Mouse (Mus musculus): ENCODE results near the gene Tnfrsf4. TPM values are rescaled to one million over a fixed set of nuclear protein-coding genes. Genes with fewer than 3 reads are reported as not detected.

Tnfrsf4 gene
- polyA plus RNA-seq, 1 experiment from 2014 or later = 1.5 TPM

DNA sequence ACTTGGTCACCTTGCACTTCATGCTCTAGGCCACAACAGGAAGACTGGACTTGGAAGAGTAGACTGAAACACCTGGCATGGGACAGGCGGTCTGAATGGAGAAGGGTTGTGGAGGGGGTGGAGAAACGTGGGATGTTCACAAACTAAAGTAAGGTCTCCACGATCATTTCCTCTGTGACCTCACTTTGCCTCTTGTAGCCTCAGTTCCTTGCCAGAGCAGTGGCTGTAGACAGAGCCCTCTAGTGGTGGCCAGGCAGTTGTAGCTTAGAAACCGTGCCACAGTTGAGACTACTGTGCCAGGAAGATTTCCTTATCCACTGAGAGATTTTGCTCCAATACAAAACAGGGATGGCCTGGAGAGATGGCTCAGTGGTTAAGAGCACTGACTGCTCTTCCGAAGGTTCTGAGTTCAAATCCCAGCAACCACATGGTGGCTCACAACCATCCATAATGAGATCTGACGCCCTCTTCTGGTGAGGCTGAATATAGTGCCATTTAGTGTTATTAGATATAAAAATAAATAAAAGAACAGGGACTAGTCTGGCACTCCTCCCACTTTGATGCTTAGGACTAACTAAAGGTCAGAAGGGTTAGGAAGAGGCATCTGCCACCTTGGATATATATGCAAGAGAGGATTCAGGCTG, 20.0 kb downstream of the Tnfrsf4 start:
- H3K4me2 ChIP-seq (ENCODE audit: low read depth, low read length) = no peak overlapping the region
- peaks cover 4% of the 10 kb centered on the region; the same call in 1 of the 2 replicates for H3K36me3 ChIP-seq (ENCODE audit: control insufficient read depth, insufficient read depth)
- peaks cover 21% of the 10 kb centered on the region for H3K4me1 ChIP-seq (ENCODE audit: control insufficient read depth, insufficient read depth, low read length)
- WGBS = 40% methylated on average over 6 of the region's 6 CpGs
- H3K9ac ChIP-seq (ENCODE audit: low read length) = no peak overlapping the region
- H3K9me3 ChIP-seq (replicated peaks; ENCODE audit: control insufficient read depth, low read length) = no peaks in the 10 kb centered on the region
- H3K27me3 ChIP-seq (ENCODE audit: control insufficient read depth, insufficient read depth, low read length) = peaks cover 19% of the 10 kb centered on the region
- H3K27ac ChIP-seq (ENCODE audit: low read length) = no peak overlapping the region; the same call in 1 of the 2 replicates
- ATAC-seq (replicated peaks; ENCODE audit: extremely low read depth, insufficient read depth, low FRiP score) = no peak
- H3K4me3 ChIP-seq (ENCODE audit: low read length) = no peak overlapping the region

DNA sequence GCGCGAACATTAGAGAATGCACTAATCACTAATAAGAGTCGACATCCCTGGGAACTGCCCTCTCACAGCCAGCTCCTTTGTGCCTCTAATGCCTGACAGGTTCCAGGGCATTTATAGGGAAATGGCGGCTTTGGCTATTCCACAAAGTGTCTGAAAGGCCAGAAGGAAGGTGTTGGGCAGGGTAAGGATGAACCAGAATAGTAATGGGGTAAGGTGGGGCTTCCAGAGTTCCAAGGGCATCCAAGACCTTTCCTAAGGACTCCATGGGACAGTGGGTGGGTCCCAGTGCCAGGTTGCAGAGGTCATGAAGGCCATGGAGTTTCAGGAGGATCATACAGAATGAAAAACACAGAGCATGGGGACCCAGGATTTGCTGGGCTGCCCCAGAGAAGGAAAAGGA, 20.7 kb downstream of the Tnfrsf4 start:
- H3K27me3 ChIP-seq (ENCODE audit: control insufficient read depth, insufficient read depth, low read length) = peaks cover 19% of the 10 kb centered on the region
- no peak overlapping the region for H3K4me2 ChIP-seq (ENCODE audit: low read depth, low read length)
- 69% methylated on average over 4 of the region's 4 CpGs for WGBS
- H3K4me1 ChIP-seq (ENCODE audit: control insufficient read depth, insufficient read depth, low read length) = peaks cover 21% of the 10 kb centered on the region
- H3K4me3 ChIP-seq (ENCODE audit: low read length) = no peak overlapping the region
- H3K9ac ChIP-seq (ENCODE audit: low read length) = no peak overlapping the region
- H3K36me3 ChIP-seq (ENCODE audit: control insufficient read depth, insufficient read depth) = peaks cover 3% of the 10 kb centered on the region; the same call in 1 of the 2 replicates
- no peaks in the 10 kb centered on the region for H3K9me3 ChIP-seq (replicated peaks; ENCODE audit: control insufficient read depth, low read length)
- no peak for ATAC-seq (replicated peaks; ENCODE audit: extremely low read depth, insufficient read depth, low FRiP score)
- H3K27ac ChIP-seq (ENCODE audit: low read length) = no peak overlapping the region

DNA sequence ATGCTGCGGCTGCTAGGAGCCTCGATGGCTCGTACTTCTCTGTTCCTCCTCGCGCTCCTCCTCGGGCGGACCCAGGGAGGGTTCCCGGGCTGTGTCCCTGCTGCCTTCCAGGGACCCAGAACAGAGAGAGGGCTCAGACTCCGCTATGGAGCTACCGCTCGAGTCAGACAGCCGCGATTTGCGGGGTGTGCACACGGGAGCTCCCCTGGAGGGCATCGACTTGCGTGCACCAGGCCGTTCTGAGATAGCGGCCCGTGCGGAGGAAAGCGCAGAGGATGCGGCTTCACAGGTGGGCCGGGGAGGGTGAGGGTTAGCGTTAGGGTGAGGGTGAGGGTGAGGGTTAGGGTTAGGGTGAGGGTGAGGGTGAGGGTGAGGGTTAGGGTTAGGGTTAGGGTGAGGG, 21.3 kb downstream of the Tnfrsf4 start:
- no peak for ATAC-seq (replicated peaks; ENCODE audit: extremely low read depth, insufficient read depth, low FRiP score)
- Histone ChIP-seq H3K9me3 (replicated peaks; ENCODE audit: control insufficient read depth, low read length) (no peaks in the 10 kb centered on the region), H3K4me3 (ENCODE audit: low read length) (peak overlapping the region; percentile 39), H3K36me3 (ENCODE audit: control insufficient read depth, insufficient read depth) (no peaks in the 10 kb centered on the region), H3K27ac (ENCODE audit: low read length) (no peak overlapping the region), H3K9ac (ENCODE audit: low read length) (0 out of 2 replicates have a peak overlapping the region, but pooled peaks have one; percentile 36), H3K4me1 (ENCODE audit: control insufficient read depth, insufficient read depth, low read length) (peaks cover 21% of the 10 kb centered on the region), H3K4me2 (ENCODE audit: low read depth, low read length) (peak overlapping the region; percentile 57), H3K27me3 (ENCODE audit: control insufficient read depth, insufficient read depth, low read length) (peaks cover 19% of the 10 kb centered on the region)
- WGBS = 6% methylated on average over 24 of the region's 25 CpGs

DNA sequence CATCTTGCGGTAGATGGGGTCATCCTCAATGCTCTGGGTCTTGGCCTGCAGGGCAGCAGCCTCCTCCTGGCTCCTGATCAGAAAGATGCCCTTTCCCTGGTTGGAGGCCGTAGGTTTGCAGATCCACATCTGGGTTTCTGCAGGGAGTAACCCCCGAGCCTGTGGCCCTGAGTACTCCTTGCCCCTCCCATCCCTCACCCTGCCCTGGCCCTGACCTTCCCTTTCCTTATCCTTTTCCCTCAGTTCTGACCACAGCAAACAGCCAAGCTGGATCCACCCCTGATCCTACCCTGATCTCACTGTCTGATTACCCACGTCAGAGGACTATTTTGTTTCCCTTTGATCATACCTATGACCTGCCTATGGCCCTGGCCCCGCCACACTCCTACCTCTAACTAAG, 31.1 kb downstream of the Tnfrsf4 start:
- H3K4me3 ChIP-seq (ENCODE audit: low read length) = no peak overlapping the region
- H3K27me3 ChIP-seq (ENCODE audit: control insufficient read depth, insufficient read depth, low read length) = no peaks in the 10 kb centered on the region
- H3K27ac ChIP-seq (ENCODE audit: low read length) = no peak overlapping the region
- H3K9me3 ChIP-seq (replicated peaks; ENCODE audit: control insufficient read depth, low read length) = no peaks in the 10 kb centered on the region
- WGBS = 63% methylated on average over 5 of the region's 5 CpGs
- H3K9ac ChIP-seq (ENCODE audit: low read length) = no peak overlapping the region
- H3K4me2 ChIP-seq (ENCODE audit: low read depth, low read length) = no peak overlapping the region
- H3K4me1 ChIP-seq (ENCODE audit: control insufficient read depth, insufficient read depth, low read length) = no peaks in the 10 kb centered on the region
- no peaks in the 10 kb centered on the region for H3K36me3 ChIP-seq (ENCODE audit: control insufficient read depth, insufficient read depth)
- ATAC-seq (replicated peaks; ENCODE audit: extremely low read depth, insufficient read depth, low FRiP score) = no peak

DNA sequence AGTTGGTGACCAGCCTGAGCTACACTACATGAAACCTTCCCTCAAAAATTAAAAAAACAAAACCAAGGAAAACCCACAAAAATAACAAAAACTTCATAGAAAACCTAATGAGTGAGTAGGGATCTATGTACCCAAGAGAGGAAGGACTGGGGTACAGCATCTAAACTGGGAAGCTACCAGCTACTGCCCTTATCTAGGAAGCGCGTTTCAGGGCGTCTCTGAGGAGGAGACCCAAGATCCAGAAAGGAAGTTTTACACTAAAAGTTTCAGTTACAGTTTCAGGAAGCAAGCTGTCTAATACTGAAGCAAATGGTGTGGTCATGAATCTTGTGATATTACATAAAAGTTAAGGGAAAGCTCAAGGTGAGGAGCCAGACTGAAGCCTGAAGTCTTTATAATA, 36.1 kb downstream of the Tnfrsf4 start:
- H3K4me3 ChIP-seq (ENCODE audit: low read length) = no peak overlapping the region
- H3K4me2 ChIP-seq (ENCODE audit: low read depth, low read length) = no peak overlapping the region
- H3K9me3 ChIP-seq (replicated peaks; ENCODE audit: control insufficient read depth, low read length) = no peaks in the 10 kb centered on the region
- no peak overlapping the region for H3K27ac ChIP-seq (ENCODE audit: low read length)
- H3K4me1 ChIP-seq (ENCODE audit: control insufficient read depth, insufficient read depth, low read length) = peaks cover 20% of the 10 kb centered on the region; the same call in 1 of the 2 replicates
- ATAC-seq (replicated peaks; ENCODE audit: extremely low read depth, insufficient read depth, low FRiP score) = no peak
- 47% methylated on average over 3 of the region's 3 CpGs for WGBS
- H3K27me3 ChIP-seq (ENCODE audit: control insufficient read depth, insufficient read depth, low read length) = no peaks in the 10 kb centered on the region
- H3K36me3 ChIP-seq (ENCODE audit: control insufficient read depth, insufficient read depth) = no peaks in the 10 kb centered on the region
- no peak overlapping the region for H3K9ac ChIP-seq (ENCODE audit: low read length)

DNA sequence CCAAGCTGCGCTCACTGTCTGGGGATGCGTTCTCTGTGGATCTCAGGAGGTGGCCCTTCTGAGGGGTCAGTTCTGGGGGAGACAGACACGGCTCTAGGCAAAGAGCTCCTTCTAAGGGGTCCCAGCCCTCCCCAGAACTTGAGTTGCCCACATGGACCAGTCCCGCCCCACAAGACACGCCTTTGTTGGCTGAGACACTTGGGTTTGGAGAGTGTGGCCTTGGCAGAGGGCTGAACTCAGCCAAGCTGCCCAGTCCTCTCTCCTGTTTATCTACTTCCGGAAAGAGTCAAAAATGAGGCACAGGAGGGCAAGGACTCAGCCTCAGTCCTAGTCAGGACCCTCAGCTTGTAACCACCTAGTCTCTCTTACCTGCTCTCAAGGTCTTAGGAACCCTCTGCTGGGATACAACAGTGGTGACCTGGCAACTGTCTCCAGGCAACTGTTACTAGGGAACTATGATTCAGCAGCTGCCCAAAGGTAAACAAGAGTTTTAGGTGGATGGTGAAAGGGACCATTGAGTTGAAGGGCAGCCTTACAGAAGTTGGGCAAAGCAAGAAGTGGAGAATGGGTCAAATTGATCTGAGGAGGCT, 36.8 kb downstream of the Tnfrsf4 start:
- H3K4me2 ChIP-seq (ENCODE audit: low read depth, low read length) = no peak overlapping the region
- H3K4me3 ChIP-seq (ENCODE audit: low read length) = no peak overlapping the region
- no peak for ATAC-seq (replicated peaks; ENCODE audit: extremely low read depth, insufficient read depth, low FRiP score)
- 52% methylated on average over 6 of the region's 6 CpGs for WGBS
- no peaks in the 10 kb centered on the region for H3K9me3 ChIP-seq (replicated peaks; ENCODE audit: control insufficient read depth, low read length)
- peaks cover 20% of the 10 kb centered on the region; the same call in 1 of the 2 replicates for H3K4me1 ChIP-seq (ENCODE audit: control insufficient read depth, insufficient read depth, low read length)
- H3K36me3 ChIP-seq (ENCODE audit: control insufficient read depth, insufficient read depth) = no peaks in the 10 kb centered on the region
- H3K9ac ChIP-seq (ENCODE audit: low read length) = no peak overlapping the region
- no peak overlapping the region for H3K27ac ChIP-seq (ENCODE audit: low read length)
- H3K27me3 ChIP-seq (ENCODE audit: control insufficient read depth, insufficient read depth, low read length) = no peaks in the 10 kb centered on the region

DNA sequence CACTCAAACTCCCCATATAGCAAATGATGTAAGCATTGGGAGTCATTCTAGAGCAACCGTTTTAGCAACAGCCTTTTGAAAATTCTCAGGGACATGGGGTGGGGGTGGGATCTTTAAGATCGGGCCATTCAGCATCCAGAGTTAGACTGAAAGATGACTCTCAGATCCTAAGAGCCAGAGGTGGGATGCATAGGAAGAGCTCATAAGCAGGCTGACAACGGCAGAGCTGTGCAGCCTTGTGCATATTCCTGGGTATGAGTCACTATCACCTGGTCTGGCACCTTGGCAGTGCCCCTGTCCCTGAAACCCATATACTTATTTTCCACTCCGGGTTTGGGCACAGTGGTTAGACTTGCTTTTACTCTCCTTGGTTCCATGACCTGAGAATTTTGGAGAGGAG, 39.5 kb downstream of the Tnfrsf4 start:
- H3K9me3 ChIP-seq (replicated peaks; ENCODE audit: control insufficient read depth, low read length) = no peaks in the 10 kb centered on the region
- WGBS = 38% methylated on average over 4 of the region's 4 CpGs
- no peak overlapping the region for H3K9ac ChIP-seq (ENCODE audit: low read length)
- peak overlapping the region; percentile 55 for H3K27ac ChIP-seq (ENCODE audit: low read length)
- no peaks in the 10 kb centered on the region for H3K36me3 ChIP-seq (ENCODE audit: control insufficient read depth, insufficient read depth)
- peak; percentile 57 for ATAC-seq (replicated peaks; ENCODE audit: extremely low read depth, insufficient read depth, low FRiP score)
- H3K27me3 ChIP-seq (ENCODE audit: control insufficient read depth, insufficient read depth, low read length) = no peaks in the 10 kb centered on the region
- no peak overlapping the region for H3K4me2 ChIP-seq (ENCODE audit: low read depth, low read length)
- peaks cover 20% of the 10 kb centered on the region; the same call in 1 of the 2 replicates for H3K4me1 ChIP-seq (ENCODE audit: control insufficient read depth, insufficient read depth, low read length)
- no peak overlapping the region for H3K4me3 ChIP-seq (ENCODE audit: low read length)

DNA sequence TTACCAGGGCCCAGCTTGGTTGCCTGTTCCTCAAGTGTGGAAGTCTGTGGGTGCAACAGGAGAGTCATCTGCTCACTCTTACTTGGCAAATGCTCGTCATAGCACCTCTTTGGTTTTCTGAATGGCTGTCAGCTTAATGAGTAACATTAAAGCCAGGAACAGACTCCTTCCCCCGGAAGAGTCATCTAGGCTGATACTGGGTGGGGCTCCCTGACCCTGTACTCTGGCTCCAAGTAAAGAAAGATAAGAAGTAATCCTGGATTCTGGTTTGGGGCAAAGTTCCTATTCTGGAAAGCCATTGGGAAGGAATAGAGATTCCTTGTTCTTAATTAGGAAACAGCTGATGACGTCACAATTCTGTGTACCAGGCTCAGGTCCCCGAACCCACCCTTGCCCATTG, 40.5 kb downstream of the Tnfrsf4 start:
- Histone ChIP-seq H3K36me3 (ENCODE audit: control insufficient read depth, insufficient read depth) (no peaks in the 10 kb centered on the region), H3K9ac (ENCODE audit: low read length) (no peak overlapping the region), H3K9me3 (replicated peaks; ENCODE audit: control insufficient read depth, low read length) (no peaks in the 10 kb centered on the region), H3K27me3 (ENCODE audit: control insufficient read depth, insufficient read depth, low read length) (no peaks in the 10 kb centered on the region), H3K4me1 (ENCODE audit: control insufficient read depth, insufficient read depth, low read length) (peaks cover 20% of the 10 kb centered on the region; the same call in 1 of the 2 replicates), H3K27ac (ENCODE audit: low read length) (no peak overlapping the region), H3K4me2 (ENCODE audit: low read depth, low read length) (no peak overlapping the region), H3K4me3 (ENCODE audit: low read length) (no peak overlapping the region)
- 66% methylated on average over 4 of the region's 4 CpGs for WGBS
- ATAC-seq (replicated peaks; ENCODE audit: extremely low read depth, insufficient read depth, low FRiP score) = no peak

DNA sequence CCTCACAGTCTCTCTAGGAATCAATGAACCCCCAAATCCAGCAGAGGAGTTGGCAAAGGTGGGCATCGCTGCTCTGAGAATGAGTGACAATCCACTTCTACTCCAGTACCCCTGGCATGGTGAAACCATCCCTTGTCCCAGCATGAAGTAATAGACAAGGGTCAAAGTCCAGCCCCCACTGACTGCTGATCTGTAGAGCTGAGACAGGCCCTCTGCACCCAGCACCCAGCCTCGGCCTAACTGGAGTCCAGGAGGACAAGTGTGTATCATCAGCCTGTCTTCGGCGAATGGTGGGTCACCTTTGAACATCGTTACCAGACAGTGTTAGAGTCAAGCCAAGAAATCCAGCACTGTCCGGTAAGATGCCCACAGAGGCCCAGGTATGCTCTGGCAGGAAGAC, 41.0 kb downstream of the Tnfrsf4 start:
- no peaks in the 10 kb centered on the region for H3K27me3 ChIP-seq (ENCODE audit: control insufficient read depth, insufficient read depth, low read length)
- ATAC-seq (replicated peaks; ENCODE audit: extremely low read depth, insufficient read depth, low FRiP score) = no peak
- H3K4me2 ChIP-seq (ENCODE audit: low read depth, low read length) = no peak overlapping the region
- H3K4me1 ChIP-seq (ENCODE audit: control insufficient read depth, insufficient read depth, low read length) = peaks cover 20% of the 10 kb centered on the region; the same call in 1 of the 2 replicates
- no peak overlapping the region for H3K27ac ChIP-seq (ENCODE audit: low read length)
- WGBS = 94% methylated on average over 6 of the region's 6 CpGs
- no peaks in the 10 kb centered on the region for H3K36me3 ChIP-seq (ENCODE audit: control insufficient read depth, insufficient read depth)
- H3K4me3 ChIP-seq (ENCODE audit: low read length) = no peak overlapping the region
- H3K9ac ChIP-seq (ENCODE audit: low read length) = no peak overlapping the region
- H3K9me3 ChIP-seq (replicated peaks; ENCODE audit: control insufficient read depth, low read length) = no peaks in the 10 kb centered on the region

Data from heart, embryonic 16.5 days (tissue).